Mouse (Mus musculus) NIH3T3 (cell line): ENCODE results near the gene 2010111I01Rik.

ENCODE experiments used
- DNase-seq: peaks from one replicate; pipeline ENCODE4 v3.0.0-alpha.2; 2012; ENCODE audit warnings: low read depth

Gene 2010111I01Rik

GRCm38 (mm10) chr13:63261676-63262075, 297.0 kb downstream of the 2010111I01Rik start:
- DNase-seq = no peak

GRCm38 (mm10) chr13:63262168-63262957, 297.7 kb downstream of the 2010111I01Rik start:
- no peak for DNase-seq

GRCm38 (mm10) chr13:63268371-63268770, 303.7 kb downstream of the 2010111I01Rik start:
- no peak for DNase-seq

- DNase-seq = no peak
Observed at GRCm38 (mm10) chr13:63268776-63269175, 304.1 kb downstream of the 2010111I01Rik start.

- DNase-seq = no peak
Observed at GRCm38 (mm10) chr13:63270191-63270590, 305.5 kb downstream of the 2010111I01Rik start.

- DNase-seq = no peak
Observed at GRCm38 (mm10) chr13:63272017-63272601, 307.4 kb downstream of the 2010111I01Rik start.

- DNase-seq = no peak
Observed at GRCm38 (mm10) chr13:63272602-63273229, 308.0 kb downstream of the 2010111I01Rik start.

GRCm38 (mm10) chr13:63273859-63274258, 309.2 kb downstream of the 2010111I01Rik start:
- DNase-seq = no peak

- no peak for DNase-seq
Observed at GRCm38 (mm10) chr13:63274488-63275166, 309.9 kb downstream of the 2010111I01Rik start.

GRCm38 (mm10) chr13:63276389-63276788, 311.7 kb downstream of the 2010111I01Rik start:
- no peak for DNase-seq

- no peak for DNase-seq
Observed at GRCm38 (mm10) chr13:63277316-63277715, 312.6 kb downstream of the 2010111I01Rik start.

- no peak for DNase-seq
Observed at GRCm38 (mm10) chr13:63278141-63278631, 313.5 kb downstream of the 2010111I01Rik start.

- DNase-seq = no peak
Observed at GRCm38 (mm10) chr13:63278796-63279475, 314.2 kb downstream of the 2010111I01Rik start.

GRCm38 (mm10) chr13:63279807-63280206, 315.1 kb downstream of the 2010111I01Rik start:
- no peak for DNase-seq

GRCm38 (mm10) chr13:63280344-63280743, 315.7 kb downstream of the 2010111I01Rik start:
- no peak for DNase-seq

GRCm38 (mm10) chr13:63281206-63281605, 316.5 kb downstream of the 2010111I01Rik start:
- DNase-seq = no peak

GRCm38 (mm10) chr13:63283236-63283635, 318.5 kb downstream of the 2010111I01Rik start:
- DNase-seq = no peak

GRCm38 (mm10) chr13:63284748-63285147, 320.1 kb downstream of the 2010111I01Rik start:
- no peak for DNase-seq

GRCm38 (mm10) chr13:63286483-63287102, 321.9 kb downstream of the 2010111I01Rik start:
- no peak for DNase-seq

- DNase-seq = no peak
Observed at GRCm38 (mm10) chr13:63289152-63289551, 324.5 kb downstream of the 2010111I01Rik start.

- DNase-seq = no peak
Observed at GRCm38 (mm10) chr13:63289687-63290086, 325.0 kb downstream of the 2010111I01Rik start.
